Mouse (Mus musculus): ENCODE data around the gene Slc6a15.
A peak's percentile ranks its signal among the peaks of the same experiment; 100 is the strongest.

DNA sequence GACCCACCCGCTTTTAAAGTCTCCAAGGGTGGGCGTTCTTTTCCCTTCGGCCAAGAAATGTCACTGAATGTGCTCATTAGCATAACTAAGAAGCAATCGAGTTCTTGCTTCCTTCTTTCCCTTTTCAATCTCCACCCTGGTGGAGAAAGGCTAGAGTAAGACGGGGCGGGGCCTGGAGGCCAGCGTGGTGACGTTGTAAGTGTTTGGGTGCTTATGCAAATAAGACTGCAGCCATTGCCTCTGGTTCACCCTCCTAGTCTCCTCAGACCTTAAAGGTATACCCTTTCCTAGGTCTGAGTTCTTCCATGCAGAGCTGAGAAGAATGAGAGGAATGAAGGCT lies 1.5 kb downstream of the Slc6a15 start:
- TF ChIP-seq POLR2A (IDR thresholded peaks at IDR 0.05; ENCODE audit: insufficient read depth, low read depth, low read length) (no peak), CTCF (IDR thresholded peaks at IDR 0.05; ENCODE audit: insufficient read depth, low read depth, low read length) (peak; percentile 26; the same call in 1 of the 2 replicates)
